Mouse (Mus musculus) liver, adult 2 months (tissue): ENCODE data around the gene Cbx5.

Experiments
- CTCF ChIP-seq: fragments of 200-500 bp; IDR thresholded peaks from 2 replicates; pipeline ENCODE4 v1.5.1; 2011; ENCODE audit warnings: low read depth, low read length, control low read depth
- POLR2A ChIP-seq: fragments of 200-500 bp; IDR thresholded peaks from 2 replicates; pipeline ENCODE4 v1.6.1; 2011; ENCODE audit warnings: low read length, control low read depth; ENCODE audit not compliant: insufficient read depth; ENCODE audit errors: extremely low read depth

- TF ChIP-seq CTCF = no peak
- no peak for TF ChIP-seq POLR2A
Observed at GRCm38 (mm10) chr15:103178767-103179166, 60.8 kb downstream of the Cbx5 start.
